In genomic region chr3:69599166-69599500, GRCm38 (mm10) we compare ENCODE assay signal across 8 mouse cellular contexts. TPM values are rescaled to one million over a fixed set of nuclear protein-coding genes. Genes with fewer than 3 reads are reported as not detected.
DNase-seq lines count a peak whose midpoint lies in the region; ATAC-seq lines count a peak whose summit lies in the region.

No protein-coding gene starts in this region.

- DNase-seq in frontal cortex, postnatal 36 days (ENCODE audit: low spot score in 2 of 2), result no peak
- peak; percentile 59 for DNase-seq in 3T3-L1 (ENCODE audit: low read depth, low spot score)
- peak; percentile 33 for DNase-seq in forebrain, embryonic 10.5 days (ENCODE audit: extremely low spot score, low spot score)
- no peak for DNase-seq in urinary bladder, adult 18-20 months (ENCODE audit: low spot score in 2 of 2)
- DNase-seq in kidney, adult 9 months, result no peak

- H3K9me3 ChIP-seq in forebrain, embryonic 10.5 days, result no peaks in the 10 kb centered on the region
- no peaks in the 10 kb centered on the region for H3K9me3 ChIP-seq in limb, embryonic 13.5 days
- no peaks in the 10 kb centered on the region for H3K9me3 ChIP-seq in neural tube, embryonic 12.5 days

- ATAC-seq in frontal cortex, adult (ENCODE audit: low TSS enrichment), result peak; percentile 38
- peak; percentile 14; the same call in 1 of the 2 replicates for ATAC-seq in limb, embryonic 13.5 days (ENCODE audit: low FRiP score, low read depth)
- ATAC-seq in neural tube, embryonic 12.5 days (ENCODE audit: low FRiP score, low read depth), result peak; percentile 50

- H3K4me3 ChIP-seq in forebrain, embryonic 10.5 days, result peak overlapping the region; percentile 77
- peak overlapping the region; percentile 74 for H3K4me3 ChIP-seq in limb, embryonic 13.5 days
- peak overlapping the region; percentile 65 for H3K4me3 ChIP-seq in neural tube, embryonic 12.5 days

- peak overlapping the region; percentile 90 for H3K27ac ChIP-seq in forebrain, embryonic 10.5 days
- H3K27ac ChIP-seq in limb, embryonic 13.5 days, result no peak overlapping the region
- no peak overlapping the region for H3K27ac ChIP-seq in neural tube, embryonic 12.5 days

- peaks cover 18% of the 10 kb centered on the region for H3K27me3 ChIP-seq in forebrain, embryonic 10.5 days (ENCODE audit: poor library complexity, severe bottlenecking)
- 0 out of 2 replicates have a peak, but pooled peaks cover 4% of the 10 kb centered on the region for H3K27me3 ChIP-seq in limb, embryonic 13.5 days
- H3K27me3 ChIP-seq in neural tube, embryonic 12.5 days (replicated peaks), result no peaks in the 10 kb centered on the region

- WGBS in forebrain, embryonic 10.5 days, result 21% methylated on average over 5 of the region's 5 CpGs
- 9% methylated on average over 5 of the region's 5 CpGs for WGBS in limb, embryonic 13.5 days
- WGBS in neural tube, embryonic 12.5 days, result 9% methylated on average over 5 of the region's 5 CpGs

- peaks cover 29% of the 10 kb centered on the region for H3K4me1 ChIP-seq in forebrain, embryonic 10.5 days
- peaks cover 12% of the 10 kb centered on the region for H3K4me1 ChIP-seq in limb, embryonic 13.5 days
- peaks cover 11% of the 10 kb centered on the region for H3K4me1 ChIP-seq in neural tube, embryonic 12.5 days

- 0 out of 2 replicates have a peak, but pooled peaks cover 1% of the 10 kb centered on the region for H3K36me3 ChIP-seq in forebrain, embryonic 10.5 days (replicated peaks)
- H3K36me3 ChIP-seq in limb, embryonic 13.5 days, result 0 out of 2 replicates have a peak, but pooled peaks cover 3% of the 10 kb centered on the region
- no peaks in the 10 kb centered on the region for H3K36me3 ChIP-seq in neural tube, embryonic 12.5 days

- H3K9ac ChIP-seq in limb, embryonic 13.5 days, result peak overlapping the region; percentile 90
- peak overlapping the region; percentile 84; the same call in 1 of the 2 replicates for H3K9ac ChIP-seq in neural tube, embryonic 12.5 days

- H3K4me2 ChIP-seq in limb, embryonic 13.5 days (replicated peaks), result peak overlapping the region; percentile 85
- H3K4me2 ChIP-seq in neural tube, embryonic 12.5 days (replicated peaks), result peak overlapping the region; percentile 83

RNA-seq across cellular contexts. Expression of gene B3galnt1, which starts 0.4 kb away (rescaled TPM):
- polyA plus RNA-seq in forebrain, embryonic 10.5 days (2016; fragmentation: Nextera tagmentation; extraction: Ambion mirVana), result 27.5 and 29.2 TPM in 2 replicates
- polyA plus RNA-seq in limb, embryonic 13.5 days (2015; fragmentation: Nextera tagmentation; extraction: Ambion mirVana), result 51.3 and 51.5 TPM in 2 replicates
- polyA plus RNA-seq in neural tube, embryonic 12.5 days (2016; fragmentation: Nextera tagmentation; extraction: Ambion mirVana), result 46.4 and 46.9 TPM in 2 replicates

Comparison
In these comparisons a context has a peak if more than half of its experiments do, and no peak if none do; other contexts are left out.
1. DNase-seq: peak in 3T3-L1 (single experiment) and forebrain, embryonic 10.5 days (single experiment); none in frontal cortex, postnatal 36 days (0 of 2), urinary bladder, adult 18-20 months (0 of 2) and kidney, adult 9 months (single experiment).
2. Peak in every context shown above with its lines, with median percentiles within 50 percentile points of each other: ATAC-seq and H3K4me3 ChIP-seq.